Mouse (Mus musculus): ENCODE results near the gene Hivep3.

GRCm38 (mm10) chr4:119990346-119990745 is 256.8 kb downstream of the Hivep3 start:
- no peak for TF ChIP-seq E2F4 (IDR thresholded peaks at IDR 0.05; ENCODE audit: insufficient read depth)
- no peak for TF ChIP-seq POLR2AphosphoS2 (IDR thresholded peaks at IDR 0.05; ENCODE audit: insufficient read length, low read depth)
- no peak for TF ChIP-seq USF1 (IDR thresholded peaks at IDR 0.05; ENCODE audit: low read depth)
- TF ChIP-seq POLR2A (IDR thresholded peaks at IDR 0.05; ENCODE audit: insufficient read length, low read depth) = no peak
- no peak for TF ChIP-seq TCF3 (IDR thresholded peaks at IDR 0.05; ENCODE audit: insufficient read length, low read depth)
- no peak for TF ChIP-seq MAX (IDR thresholded peaks at IDR 0.05; ENCODE audit: low read depth)
- TF ChIP-seq MYOG (IDR thresholded peaks at IDR 0.05; ENCODE audit: control insufficient read depth in 1 of 3, insufficient read depth in 1 of 3, insufficient read length in 2 of 3, low read depth in 2 of 3) = no peak

Data from myocyte (in vitro differentiated cells).